Mouse (Mus musculus): ENCODE data around the gene Nr2c1. TPM values are rescaled to one million over a fixed set of nuclear protein-coding genes. Genes with fewer than 3 reads are reported as not detected.

Nr2c1 gene
- polyA plus RNA-seq, 1 experiment from 2014 or later, result 10.7 TPM

GRCm38 (mm10) chr10:94211725-94212124 lies 63.9 kb downstream of the Nr2c1 start:
- H3K9me3 ChIP-seq (ENCODE audit: control insufficient read depth, low read length), result no peaks in the 10 kb centered on the region
- no peak overlapping the region for H3K4me3 ChIP-seq (ENCODE audit: low read length)
- no peaks in the 10 kb centered on the region for H3K27me3 ChIP-seq (ENCODE audit: control insufficient read depth, insufficient read depth, low read length)
- WGBS, result 31% methylated on average over 2 of the region's 2 CpGs
- H3K9ac ChIP-seq (ENCODE audit: low read depth, low read length), result no peak overlapping the region
- no peak for ATAC-seq (ENCODE audit: low FRiP score, low TSS enrichment)
- H3K27ac ChIP-seq (ENCODE audit: low read depth, low read length), result no peak overlapping the region
- no peaks in the 10 kb centered on the region for H3K4me1 ChIP-seq (ENCODE audit: control insufficient read depth, insufficient read depth, low read length)
- H3K36me3 ChIP-seq (ENCODE audit: control insufficient read depth, insufficient read depth, low read length), result peaks cover 37% of the 10 kb centered on the region
- no peak overlapping the region for H3K4me2 ChIP-seq (replicated peaks; ENCODE audit: low read depth, low read length)

- Histone ChIP-seq H3K27ac (ENCODE audit: low read depth, low read length) (no peak overlapping the region), H3K9ac (ENCODE audit: low read depth, low read length) (no peak overlapping the region), H3K27me3 (ENCODE audit: control insufficient read depth, insufficient read depth, low read length) (no peaks in the 10 kb centered on the region), H3K4me2 (replicated peaks; ENCODE audit: low read depth, low read length) (no peak overlapping the region), H3K4me1 (ENCODE audit: control insufficient read depth, insufficient read depth, low read length) (no peaks in the 10 kb centered on the region), H3K9me3 (ENCODE audit: control insufficient read depth, low read length) (no peaks in the 10 kb centered on the region), H3K36me3 (ENCODE audit: control insufficient read depth, insufficient read depth, low read length) (peaks cover 9% of the 10 kb centered on the region), H3K4me3 (ENCODE audit: low read length) (no peak overlapping the region)
- no peak for ATAC-seq (ENCODE audit: low FRiP score, low TSS enrichment)
- 79% methylated on average over 6 of the region's 6 CpGs for WGBS
Observed at GRCm38 (mm10) chr10:94225026-94225750, 77.4 kb downstream of the Nr2c1 start.

- Histone ChIP-seq H3K9ac (ENCODE audit: low read depth, low read length) (no peak overlapping the region), H3K4me2 (replicated peaks; ENCODE audit: low read depth, low read length) (no peak overlapping the region), H3K4me1 (ENCODE audit: control insufficient read depth, insufficient read depth, low read length) (no peaks in the 10 kb centered on the region), H3K27me3 (ENCODE audit: control insufficient read depth, insufficient read depth, low read length) (no peaks in the 10 kb centered on the region; the same call in 1 of the 2 replicates), H3K4me3 (ENCODE audit: low read length) (no peak overlapping the region), H3K27ac (ENCODE audit: low read depth, low read length) (no peak overlapping the region), H3K36me3 (ENCODE audit: control insufficient read depth, insufficient read depth, low read length) (no peaks in the 10 kb centered on the region), H3K9me3 (ENCODE audit: control insufficient read depth, low read length) (no peaks in the 10 kb centered on the region)
- 49% methylated on average over 19 of the region's 19 CpGs for WGBS
- no peak for ATAC-seq (ENCODE audit: low FRiP score, low TSS enrichment)
Observed at GRCm38 (mm10) chr10:94230172-94230981, 82.6 kb downstream of the Nr2c1 start.

GRCm38 (mm10) chr10:94231025-94231424 lies 83.2 kb downstream of the Nr2c1 start:
- H3K4me2 ChIP-seq (replicated peaks; ENCODE audit: low read depth, low read length), result no peak overlapping the region

GRCm38 (mm10) chr10:94235200-94235599 lies 87.4 kb downstream of the Nr2c1 start:
- WGBS, result 26% methylated on average over 4 of the region's 4 CpGs
- no peak overlapping the region for H3K4me2 ChIP-seq (replicated peaks; ENCODE audit: low read depth, low read length)

More at GRCm38 (mm10) chr10:94231025-94231424, 83.2 kb downstream of the Nr2c1 start:
- no peak for ATAC-seq (ENCODE audit: low FRiP score, low TSS enrichment)
- Histone ChIP-seq H3K9ac (ENCODE audit: low read depth, low read length) (no peak overlapping the region), H3K27ac (ENCODE audit: low read depth, low read length) (no peak overlapping the region), H3K36me3 (ENCODE audit: control insufficient read depth, insufficient read depth, low read length) (no peaks in the 10 kb centered on the region), H3K9me3 (ENCODE audit: control insufficient read depth, low read length) (no peaks in the 10 kb centered on the region), H3K4me1 (ENCODE audit: control insufficient read depth, insufficient read depth, low read length) (no peaks in the 10 kb centered on the region), H3K4me3 (ENCODE audit: low read length) (no peak overlapping the region), H3K27me3 (ENCODE audit: control insufficient read depth, insufficient read depth, low read length) (no peaks in the 10 kb centered on the region; the same call in 1 of the 2 replicates)
- 85% methylated on average over 6 of the region's 6 CpGs for WGBS

GRCm38 (mm10) chr10:94241346-94241745 lies 93.5 kb downstream of the Nr2c1 start:
- Histone ChIP-seq H3K9ac (ENCODE audit: low read depth, low read length) (no peak overlapping the region), H3K36me3 (ENCODE audit: control insufficient read depth, insufficient read depth, low read length) (no peaks in the 10 kb centered on the region), H3K9me3 (ENCODE audit: control insufficient read depth, low read length) (no peaks in the 10 kb centered on the region), H3K27ac (ENCODE audit: low read depth, low read length) (no peak overlapping the region), H3K4me2 (replicated peaks; ENCODE audit: low read depth, low read length) (no peak overlapping the region), H3K4me1 (ENCODE audit: control insufficient read depth, insufficient read depth, low read length) (no peaks in the 10 kb centered on the region), H3K4me3 (ENCODE audit: low read length) (no peak overlapping the region), H3K27me3 (ENCODE audit: control insufficient read depth, insufficient read depth, low read length) (no peaks in the 10 kb centered on the region)
- ATAC-seq (ENCODE audit: low FRiP score, low TSS enrichment), result no peak
- WGBS, result 60% methylated on average over 2 of the region's 2 CpGs

More at GRCm38 (mm10) chr10:94235200-94235599, 87.4 kb downstream of the Nr2c1 start:
- no peak for ATAC-seq (ENCODE audit: low FRiP score, low TSS enrichment)
- Histone ChIP-seq H3K9ac (ENCODE audit: low read depth, low read length) (no peak overlapping the region), H3K9me3 (ENCODE audit: control insufficient read depth, low read length) (no peaks in the 10 kb centered on the region), H3K27ac (ENCODE audit: low read depth, low read length) (no peak overlapping the region), H3K27me3 (ENCODE audit: control insufficient read depth, insufficient read depth, low read length) (no peaks in the 10 kb centered on the region; the same call in 1 of the 2 replicates), H3K4me3 (ENCODE audit: low read length) (no peak overlapping the region), H3K4me1 (ENCODE audit: control insufficient read depth, insufficient read depth, low read length) (no peaks in the 10 kb centered on the region), H3K36me3 (ENCODE audit: control insufficient read depth, insufficient read depth, low read length) (no peaks in the 10 kb centered on the region)

Other genes with a start within 250 kb of the Nr2c1 start
- 19.8 and 23.8 TPM in 2 replicates for gene Vezt, start 112.2 kb upstream of the Nr2c1 start, polyA plus RNA-seq (2014; fragmentation: Nextera tagmentation; extraction: Ambion mirVana)
- 3.0 and 4.3 TPM in 2 replicates for gene Fgd6, start 112.0 kb upstream of the Nr2c1 start, polyA plus RNA-seq (2014; fragmentation: Nextera tagmentation; extraction: Ambion mirVana)
- 526 and 667 TPM in 2 replicates for gene Ndufa12, start 50.7 kb downstream of the Nr2c1 start, polyA plus RNA-seq (2014; fragmentation: Nextera tagmentation; extraction: Ambion mirVana)
- gene Gm4792, start 150.7 kb downstream of the Nr2c1 start, polyA plus RNA-seq (2014; fragmentation: Nextera tagmentation; extraction: Ambion mirVana), result not detected in 2 replicates
- 4.0 and 7.2 TPM in 2 replicates for gene Tmcc3, start 163.9 kb downstream of the Nr2c1 start, polyA plus RNA-seq (2014; fragmentation: Nextera tagmentation; extraction: Ambion mirVana)

All from kidney, embryonic 14.5 days (tissue).